8 mouse cellular contexts compared by ENCODE assay signal in genomic region chr15:102117461-102118443, GRCm38 (mm10). TPM values are rescaled to one million over a fixed set of nuclear protein-coding genes. Genes with fewer than 3 reads are reported as not detected.
DNase-seq lines count a peak whose midpoint lies in the region; ATAC-seq lines count a peak whose summit lies in the region.

No protein-coding gene starts in this region.

- ATAC-seq in forebrain, embryonic 12.5 days (ENCODE audit: low FRiP score) = 0 out of 2 replicates have a peak, but pooled peaks have one; percentile 9
- no peak for ATAC-seq in forebrain, embryonic 11.5 days (replicated peaks; ENCODE audit: low FRiP score)
- 0 out of 2 replicates have a peak, but pooled peaks have one; percentile 18 for ATAC-seq in embryonic facial prominence, embryonic 15.5 days (ENCODE audit: insufficient number of reproducible peaks, low FRiP score, low TSS enrichment, low read depth)
- no peak for ATAC-seq in megakaryocyte, adult 5-6 weeks (ENCODE audit: poor library complexity, severe bottlenecking)

- H3K36me3 ChIP-seq in forebrain, embryonic 12.5 days (replicated peaks) = peaks cover 65% of the 10 kb centered on the region
- no peaks in the 10 kb centered on the region for H3K36me3 ChIP-seq in forebrain, embryonic 11.5 days (ENCODE audit: control insufficient read depth, insufficient read depth, low read length)
- peaks cover 72% of the 10 kb centered on the region for H3K36me3 ChIP-seq in embryonic facial prominence, embryonic 15.5 days

- 80% methylated on average over 19 of the region's 19 CpGs for WGBS in forebrain, embryonic 12.5 days
- 78% methylated on average over 19 of the region's 19 CpGs for WGBS in forebrain, embryonic 11.5 days
- WGBS in embryonic facial prominence, embryonic 15.5 days = 58% methylated on average over 19 of the region's 19 CpGs

- DNase-seq in forebrain, embryonic 11.5 days (ENCODE audit: low spot score) = no peak
- peak; percentile 37 for DNase-seq in 416B (ENCODE audit: low read depth)
- DNase-seq in kidney, postnatal 25 days = peak; percentile 72 to 83
- DNase-seq in urinary bladder, postnatal 25 days (ENCODE audit: low spot score) = no peak
- DNase-seq in Muller cell, postnatal 12 days (ENCODE audit: inconsistent ontology term) = no peak

- H3K4me3 ChIP-seq in forebrain, embryonic 12.5 days (replicated peaks) = no peak overlapping the region
- H3K4me3 ChIP-seq in forebrain, embryonic 11.5 days (ENCODE audit: low read depth, low read length) = no peak overlapping the region
- H3K4me3 ChIP-seq in embryonic facial prominence, embryonic 15.5 days (replicated peaks) = no peak overlapping the region

- H3K9ac ChIP-seq in forebrain, embryonic 12.5 days = no peak overlapping the region
- no peak overlapping the region for H3K9ac ChIP-seq in forebrain, embryonic 11.5 days (ENCODE audit: low read length)
- no peak overlapping the region for H3K9ac ChIP-seq in embryonic facial prominence, embryonic 15.5 days

- no peak overlapping the region for H3K4me2 ChIP-seq in forebrain, embryonic 12.5 days
- H3K4me2 ChIP-seq in forebrain, embryonic 11.5 days (ENCODE audit: low read depth, low read length, severe bottlenecking) = no peak overlapping the region
- no peak overlapping the region for H3K4me2 ChIP-seq in embryonic facial prominence, embryonic 15.5 days (replicated peaks)

- peak overlapping the region; percentile 68; the same call in 1 of the 2 replicates for H3K27ac ChIP-seq in forebrain, embryonic 12.5 days
- no peak overlapping the region for H3K27ac ChIP-seq in forebrain, embryonic 11.5 days (ENCODE audit: low read depth, low read length)
- peak overlapping the region; percentile 60 for H3K27ac ChIP-seq in embryonic facial prominence, embryonic 15.5 days (replicated peaks)

- peaks cover 6% of the 10 kb centered on the region; the same call in 1 of the 2 replicates for H3K4me1 ChIP-seq in forebrain, embryonic 12.5 days
- no peaks in the 10 kb centered on the region for H3K4me1 ChIP-seq in forebrain, embryonic 11.5 days (replicated peaks; ENCODE audit: control insufficient read depth, insufficient read depth, low read length)
- peaks cover 57% of the 10 kb centered on the region for H3K4me1 ChIP-seq in embryonic facial prominence, embryonic 15.5 days

- no peaks in the 10 kb centered on the region for H3K27me3 ChIP-seq in forebrain, embryonic 12.5 days
- no peaks in the 10 kb centered on the region for H3K27me3 ChIP-seq in forebrain, embryonic 11.5 days (ENCODE audit: control insufficient read depth, insufficient read depth, low read length)
- no peaks in the 10 kb centered on the region for H3K27me3 ChIP-seq in embryonic facial prominence, embryonic 15.5 days

- no peaks in the 10 kb centered on the region for H3K9me3 ChIP-seq in forebrain, embryonic 12.5 days
- H3K9me3 ChIP-seq in forebrain, embryonic 11.5 days (ENCODE audit: control insufficient read depth, low read length) = no peaks in the 10 kb centered on the region
- H3K9me3 ChIP-seq in embryonic facial prominence, embryonic 15.5 days (replicated peaks) = no peaks in the 10 kb centered on the region

RNA-seq across cellular contexts. Expression of gene Tns2, which starts 17.5 kb away (rescaled TPM):
- 7.9 and 8.2 TPM in 2 replicates for polyA plus RNA-seq in forebrain, embryonic 12.5 days (2016; fragmentation: Nextera tagmentation; extraction: Ambion mirVana)
- polyA plus RNA-seq in forebrain, embryonic 11.5 days (2014; fragmentation: Nextera tagmentation; extraction: Ambion mirVana) = 8.8 and 10.5 TPM in 2 replicates
- 45.5 and 57.2 TPM in 2 replicates for polyA plus RNA-seq in embryonic facial prominence, embryonic 15.5 days (2015; fragmentation: Nextera tagmentation; extraction: Ambion mirVana)
- total RNA-seq in megakaryocyte, adult 5-6 weeks (2015) = 0.32 and 1.9 TPM in 2 replicates
- 0.07 TPM in 1 of 2 replicates, not detected in the other for total RNA-seq in megakaryocyte, adult 5-6 weeks (2017)

RNA-seq across cellular contexts. Expression of gene Spryd3, which starts 18.3 kb away (rescaled TPM):
- polyA plus RNA-seq in forebrain, embryonic 12.5 days (2016; fragmentation: Nextera tagmentation; extraction: Ambion mirVana) = 19.1 and 19.6 TPM in 2 replicates
- polyA plus RNA-seq in forebrain, embryonic 11.5 days (2014; fragmentation: Nextera tagmentation; extraction: Ambion mirVana) = 12.0 and 12.1 TPM in 2 replicates
- polyA plus RNA-seq in embryonic facial prominence, embryonic 15.5 days (2015; fragmentation: Nextera tagmentation; extraction: Ambion mirVana) = 27.4 and 31.7 TPM in 2 replicates
- total RNA-seq in megakaryocyte, adult 5-6 weeks (2015) = 6.1 and 7.5 TPM in 2 replicates
- 20.6 and 22.6 TPM in 2 replicates for total RNA-seq in megakaryocyte, adult 5-6 weeks (2017)

RNA-seq across cellular contexts. Expression of gene Igfbp6, which starts 26.4 kb away (rescaled TPM):
- polyA plus RNA-seq in forebrain, embryonic 12.5 days (2016; fragmentation: Nextera tagmentation; extraction: Ambion mirVana) = 0.24 and 0.79 TPM in 2 replicates
- polyA plus RNA-seq in forebrain, embryonic 11.5 days (2014; fragmentation: Nextera tagmentation; extraction: Ambion mirVana) = 0.33 TPM in 1 of 2 replicates, not detected in the other
- 8.3 and 8.8 TPM in 2 replicates for polyA plus RNA-seq in embryonic facial prominence, embryonic 15.5 days (2015; fragmentation: Nextera tagmentation; extraction: Ambion mirVana)
- 1.3 TPM in 1 of 2 replicates, not detected in the other for total RNA-seq in megakaryocyte, adult 5-6 weeks (2015)
- total RNA-seq in megakaryocyte, adult 5-6 weeks (2017) = not detected in 2 replicates

RNA-seq across cellular contexts. Expression of gene Soat2, which starts 32.6 kb away (rescaled TPM):
- polyA plus RNA-seq in forebrain, embryonic 12.5 days (2016; fragmentation: Nextera tagmentation; extraction: Ambion mirVana) = 0.08 TPM in 1 of 2 replicates, not detected in the other
- polyA plus RNA-seq in forebrain, embryonic 11.5 days (2014; fragmentation: Nextera tagmentation; extraction: Ambion mirVana) = not detected in 2 replicates
- 0.21 and 0.41 TPM in 2 replicates for polyA plus RNA-seq in embryonic facial prominence, embryonic 15.5 days (2015; fragmentation: Nextera tagmentation; extraction: Ambion mirVana)
- 0.78 and 0.82 TPM in 2 replicates for total RNA-seq in megakaryocyte, adult 5-6 weeks (2015)
- total RNA-seq in megakaryocyte, adult 5-6 weeks (2017) = 0.89 and 1.1 TPM in 2 replicates

RNA-seq across cellular contexts. Expression of gene Eif4b, which starts 44.2 kb away (rescaled TPM):
- polyA plus RNA-seq in forebrain, embryonic 12.5 days (2016; fragmentation: Nextera tagmentation; extraction: Ambion mirVana) = 109 TPM in 2 replicates
- polyA plus RNA-seq in forebrain, embryonic 11.5 days (2014; fragmentation: Nextera tagmentation; extraction: Ambion mirVana) = 122 and 129 TPM in 2 replicates
- 107 and 113 TPM in 2 replicates for polyA plus RNA-seq in embryonic facial prominence, embryonic 15.5 days (2015; fragmentation: Nextera tagmentation; extraction: Ambion mirVana)
- 78.2 and 82.3 TPM in 2 replicates for total RNA-seq in megakaryocyte, adult 5-6 weeks (2015)
- 199 and 204 TPM in 2 replicates for total RNA-seq in megakaryocyte, adult 5-6 weeks (2017)

Comparison
In these comparisons a context has a peak if more than half of its experiments do, and no peak if none do; other contexts are left out.
1. ATAC-seq: peak in forebrain, embryonic 12.5 days (single experiment) and embryonic facial prominence, embryonic 15.5 days (single experiment); none in forebrain, embryonic 11.5 days (single experiment) and megakaryocyte, adult 5-6 weeks (single experiment).
2. DNase-seq: peak in 416B (single experiment) and kidney, postnatal 25 days (2 of 2); none in forebrain, embryonic 11.5 days (single experiment), urinary bladder, postnatal 25 days (single experiment) and Muller cell, postnatal 12 days (single experiment).